ENCODE assay signal across 27 mouse cellular contexts in genomic region chr11:52059001-52059400, GRCm38 (mm10).
"Had no signal": no experiment of that assay in that cellular context is flagged by ENCODE, and none has a peak within 500 bp of the region (broad histone marks: within the 10 kb centered on the region; RNA-seq: fewer than 3 reads in every experiment).

No protein-coding gene starts in this region.

- H3K4me3 ChIP-seq: gastrocnemius, adult 2 months; heart, embryonic 10.5 days; heart, embryonic 12.5 days; hindbrain, embryonic 10.5 days; hindbrain, embryonic 12.5 days; intestine, embryonic 15.5 days; kidney, embryonic 15.5 days; layer of hippocampus, adult 2 months; left cerebral cortex, adult 2 months; limb, embryonic 10.5 days; limb, embryonic 12.5 days; liver, embryonic 13.5 days; liver, embryonic 15.5 days had no signal

- H3K27me3 ChIP-seq: heart, embryonic 12.5 days; hindbrain, embryonic 12.5 days; intestine, embryonic 15.5 days; kidney, embryonic 15.5 days; limb, embryonic 12.5 days; liver, embryonic 13.5 days; liver, embryonic 15.5 days had no signal

- ATAC-seq: hindbrain, embryonic 16.5 days; inflammation-experienced regulatory T-cells, adult 6 months; intestine, embryonic 15.5 days; intestine, postnatal 0 days had no signal

- H3K27ac ChIP-seq: gastrocnemius, adult 2 months; heart, embryonic 10.5 days; hindbrain, embryonic 10.5 days; hindbrain, embryonic 12.5 days; hindbrain, embryonic 14.5 days; intestine, embryonic 15.5 days; kidney, embryonic 15.5 days; kidney, postnatal 0 days; layer of hippocampus, adult 2 months; left cerebral cortex, adult 2 months; limb, embryonic 10.5 days; limb, embryonic 12.5 days; liver, embryonic 13.5 days; liver, embryonic 15.5 days had no signal

- H3K9ac ChIP-seq: heart, embryonic 12.5 days; hindbrain, embryonic 12.5 days; hindbrain, embryonic 14.5 days; intestine, embryonic 15.5 days; kidney, embryonic 15.5 days; limb, embryonic 12.5 days; liver, embryonic 13.5 days; liver, embryonic 15.5 days had no signal

- H3K9me3 ChIP-seq: heart, embryonic 10.5 days; heart, embryonic 12.5 days; hindbrain, embryonic 10.5 days; hindbrain, embryonic 12.5 days; intestine, embryonic 15.5 days; kidney, embryonic 15.5 days; limb, embryonic 10.5 days; limb, embryonic 12.5 days; liver, embryonic 13.5 days; liver, embryonic 15.5 days had no signal

- DNase-seq: gastrocnemius, adult 2 months; gastrocnemius, postnatal 10 days; gastrocnemius, postnatal 25 days; heart, adult 18-20 months; heart, postnatal 10 days; heart, postnatal 4 days; kidney, adult 18-20 months; kidney, postnatal 4 days; liver; liver, embryonic 13.5 days had no signal

- H3K36me3 ChIP-seq: heart, embryonic 10.5 days; heart, embryonic 12.5 days; hindbrain, embryonic 10.5 days; hindbrain, embryonic 12.5 days; intestine, embryonic 15.5 days; kidney, embryonic 15.5 days; limb, embryonic 10.5 days; limb, embryonic 12.5 days; liver, embryonic 13.5 days; liver, embryonic 15.5 days had no signal

- H3K4me2 ChIP-seq: heart, embryonic 12.5 days; hindbrain, embryonic 12.5 days; hindbrain, embryonic 14.5 days; intestine, embryonic 15.5 days; kidney, embryonic 15.5 days; limb, embryonic 12.5 days; liver, embryonic 11.5 days; liver, embryonic 13.5 days; liver, embryonic 15.5 days had no signal

- H3K4me1 ChIP-seq: hindbrain, embryonic 12.5 days; intestine, embryonic 15.5 days; kidney, embryonic 15.5 days; limb, embryonic 10.5 days; limb, embryonic 12.5 days; liver, embryonic 15.5 days had no signal
